Mouse (Mus musculus): ENCODE measurements around the gene Fam149b. TPM values are rescaled to one million over a fixed set of nuclear protein-coding genes. Genes with fewer than 3 reads are reported as not detected.
"Not testable (repeated sequence)": the region's sequence is repeated elsewhere in the genome, so short reads cannot be mapped to it uniquely, and the experiment has no call there.

Fam149b gene
- 10 to 100 TPM; 14.7 to 17.2 TPM for total RNA-seq (2021)
- long read RNA-seq, experiment 1, full-length matches to known transcripts: 3 of 19 reads
- long read RNA-seq, experiment 1, partial matches to known transcripts: 3 of 19 reads
- long read RNA-seq, experiment 1, other reads (novel, unspliced or antisense): 13 of 19 reads
- long read RNA-seq, experiment 2, full-length matches to known transcripts: 8 of 22 reads
- long read RNA-seq, experiment 2, partial matches to known transcripts: 4 of 22 reads
- long read RNA-seq, experiment 2, other reads (novel, unspliced or antisense): 10 of 22 reads

DNA sequence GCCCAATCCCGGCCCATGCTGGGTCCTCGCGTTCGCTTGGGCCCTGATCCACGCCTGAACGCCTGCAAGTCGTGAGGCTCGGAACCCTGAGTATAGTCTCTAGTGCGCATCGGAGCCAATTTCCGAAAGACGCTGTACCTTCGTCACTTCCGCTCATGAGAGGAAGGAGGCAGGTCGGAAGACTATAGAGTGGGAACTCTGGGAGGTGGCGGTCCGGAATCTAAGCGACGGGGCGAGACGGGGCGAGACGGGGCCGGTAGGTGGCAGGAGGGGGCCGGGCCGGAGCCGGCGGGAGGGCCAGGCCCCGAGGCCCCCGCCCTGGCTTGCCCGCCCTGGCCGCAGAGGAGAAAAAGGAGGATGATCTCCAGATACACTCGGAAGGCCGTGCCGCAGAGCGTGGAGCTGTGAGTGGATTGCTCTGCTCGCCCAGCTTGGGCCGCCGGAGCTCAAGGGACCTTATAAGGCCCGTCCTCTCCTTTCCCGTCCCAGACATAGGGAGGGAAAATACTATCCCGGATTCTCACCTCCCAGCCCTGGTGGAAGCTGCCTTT is at the start of gene Fam149b, which contains the start of gene Ecd:
Gene Fam149b (plus strand): TSS at position 172 of the 551 bp plus-strand sequence.
Gene Ecd (minus strand): TSS at position 131 of the 551 bp plus-strand sequence.
- intact Hi-C loops (cut with DNase I; ENCODE audit: low total_unique reads): no loop called here
- DNase-seq: peak; percentile 91

DNA sequence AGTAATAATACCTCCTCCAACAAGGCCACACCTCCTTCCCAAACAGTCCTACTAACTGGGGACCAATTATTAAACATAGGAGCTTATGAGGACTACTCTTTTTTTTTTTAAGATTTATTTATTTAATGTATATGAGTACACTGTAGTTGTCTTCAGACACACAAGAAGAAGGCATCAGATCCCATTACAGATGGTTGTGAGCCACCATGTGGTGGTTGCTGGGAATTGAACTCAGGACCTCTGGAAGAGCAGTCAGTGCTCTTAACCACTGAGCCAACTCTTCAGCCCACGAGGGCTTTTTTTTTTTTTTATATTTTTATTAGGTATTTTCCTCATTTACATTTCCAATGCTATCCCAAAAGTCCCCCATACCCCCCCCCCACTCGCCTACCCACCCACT is 42.9 kb upstream of the Fam149b start:
- intact Hi-C loops (cut with DNase I; ENCODE audit: low total_unique reads); DNase-seq: not testable (repeated sequence)

DNA sequence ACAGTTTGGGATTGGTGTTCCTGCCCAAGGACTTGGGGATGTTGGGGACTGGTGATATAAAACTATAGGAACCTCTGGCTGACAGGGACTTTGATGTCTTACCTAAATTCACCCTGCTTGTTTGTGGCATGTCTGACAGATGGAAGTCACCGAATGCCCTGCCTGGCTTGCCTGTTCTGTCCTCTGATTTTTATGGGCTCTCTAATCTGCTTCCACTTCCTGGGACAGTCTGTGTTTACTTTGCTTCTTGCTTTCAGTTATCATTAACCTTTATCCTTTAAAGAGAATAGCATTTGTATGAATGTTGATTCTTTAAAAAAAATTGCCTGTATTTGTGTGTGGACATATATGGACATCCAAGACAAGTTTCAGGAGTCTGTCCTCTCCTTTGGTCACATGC is 32.8 kb upstream of the Fam149b start:
- no peak for DNase-seq
- intact Hi-C loops (cut with DNase I; ENCODE audit: low total_unique reads): no loop called here

DNA sequence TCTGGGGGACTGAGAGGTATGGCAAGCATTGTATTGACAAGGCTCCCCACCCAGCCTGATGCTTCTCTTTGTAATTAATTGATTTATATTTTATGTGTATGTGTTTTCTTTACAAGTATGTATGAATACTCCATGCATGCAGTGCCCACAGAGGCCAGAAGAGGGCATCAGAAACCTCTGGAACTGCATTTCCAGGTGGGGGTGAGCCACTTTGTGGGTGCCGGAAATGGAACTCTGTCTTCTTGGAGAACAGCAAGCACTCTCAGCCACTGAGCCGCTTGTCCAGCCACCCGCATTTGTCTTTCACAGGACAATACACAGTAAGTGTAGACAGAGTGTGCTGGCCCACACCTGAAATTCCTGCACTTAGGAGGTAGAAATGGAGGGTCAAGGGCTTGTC is 28.5 kb upstream of the Fam149b start:
- intact Hi-C loops (cut with DNase I; ENCODE audit: low total_unique reads): no loop called here
- peak; percentile 15 for DNase-seq

DNA sequence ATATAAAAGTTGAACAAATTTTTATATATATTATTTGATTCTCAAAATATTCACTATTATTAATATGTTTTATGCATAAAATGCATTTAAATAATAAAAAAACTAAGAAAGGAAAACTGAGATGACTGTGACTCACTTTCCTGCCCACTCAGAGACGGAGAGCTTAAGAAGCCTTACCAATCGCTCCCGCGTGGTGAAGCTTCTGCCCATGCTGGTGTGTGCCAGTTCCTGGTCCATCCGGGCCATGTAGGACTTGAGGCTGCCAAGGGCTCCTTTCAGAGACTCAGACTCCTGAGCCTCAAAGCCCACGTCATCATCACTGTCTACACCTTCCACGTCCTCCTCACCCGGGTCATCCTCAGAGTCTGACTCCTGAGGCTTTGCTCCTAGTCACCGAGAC is 23.8 kb upstream of the Fam149b start:
- no peak for DNase-seq
- intact Hi-C loops (cut with DNase I; ENCODE audit: low total_unique reads): no loop called here

DNA sequence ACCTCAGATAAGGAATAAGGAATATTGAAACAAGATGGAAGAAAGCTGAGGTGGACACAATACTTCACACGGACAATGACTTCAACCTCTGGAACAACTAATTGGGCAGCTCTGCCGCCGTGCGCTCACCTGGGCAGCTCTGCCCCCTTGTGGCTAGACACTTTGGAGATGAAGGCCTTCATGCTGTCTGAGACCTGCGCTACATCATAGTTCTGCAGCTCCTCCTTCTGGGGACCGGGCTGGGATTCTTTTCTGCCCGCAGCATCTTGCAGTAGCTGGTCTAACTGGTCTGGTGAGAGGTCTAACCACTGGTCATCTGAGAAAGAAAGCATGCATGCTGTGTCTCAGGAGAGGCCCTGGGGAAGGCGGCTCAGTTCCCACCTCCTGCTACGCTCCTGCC is 19.5 kb upstream of the Fam149b start:
- intact Hi-C loops (cut with DNase I; ENCODE audit: low total_unique reads): no loop called here
- DNase-seq: no peak

DNA sequence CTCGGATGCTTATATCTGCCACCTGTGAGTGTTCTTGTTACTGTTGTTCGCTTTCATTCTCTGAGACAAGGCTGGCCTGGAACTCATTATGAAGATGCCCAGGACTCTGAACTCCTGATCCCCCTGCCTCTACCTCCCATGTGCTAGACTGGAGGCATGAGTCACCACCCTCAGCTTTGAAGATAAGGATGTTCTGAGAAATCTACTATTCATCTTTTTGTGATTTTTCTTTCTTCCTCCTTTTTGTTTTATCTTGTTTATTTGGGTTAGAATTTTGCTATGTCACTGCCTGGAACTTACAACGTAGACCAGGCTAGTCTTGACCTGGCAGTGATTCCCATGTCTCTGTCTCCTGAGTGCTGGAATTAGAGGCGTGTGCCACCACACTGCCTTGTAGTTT is 16.6 kb upstream of the Fam149b start:
- no peak for DNase-seq
- intact Hi-C loops (cut with DNase I; ENCODE audit: low total_unique reads): no loop called here

DNA sequence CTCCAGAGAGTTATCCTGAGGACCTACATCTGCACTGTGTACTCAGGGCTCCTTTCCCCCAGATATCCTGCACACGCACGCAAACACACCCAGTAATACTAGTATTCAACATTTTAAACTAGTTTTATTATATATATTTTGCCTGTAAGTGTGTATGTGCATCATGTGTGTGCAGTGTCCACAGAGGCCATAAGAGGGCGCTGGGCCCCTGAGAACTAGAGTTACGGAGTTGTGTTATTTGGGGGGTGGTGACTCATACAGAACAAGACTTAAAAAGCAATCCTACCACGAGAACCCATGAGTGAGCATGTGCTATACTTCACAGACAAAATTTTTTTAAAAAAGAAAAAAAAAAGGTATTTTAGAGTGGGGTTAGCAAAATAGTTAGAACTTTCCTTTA is 8.5 kb upstream of the Fam149b start:
- DNase-seq: no peak
- intact Hi-C loops (cut with DNase I; ENCODE audit: low total_unique reads): no loop called here

DNA sequence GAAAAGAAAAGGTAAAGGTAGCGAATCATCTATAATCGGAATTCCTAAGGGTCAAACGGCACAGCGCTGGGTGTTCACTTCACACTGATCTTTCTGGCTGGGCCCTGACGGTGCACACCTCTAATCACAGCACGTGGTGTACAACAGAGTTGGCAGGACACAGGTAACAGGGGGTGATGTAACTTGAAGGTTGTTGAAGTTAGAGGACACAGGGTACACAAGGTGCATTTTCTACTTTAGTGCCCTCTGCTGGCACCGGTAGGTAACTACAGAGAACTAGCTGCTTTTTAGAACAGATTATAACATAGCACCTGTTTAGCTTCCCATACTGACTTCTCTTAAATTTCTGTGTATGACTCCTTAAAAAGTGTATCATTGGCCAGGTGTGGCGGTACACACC is 7.8 kb upstream of the Fam149b start:
- intact Hi-C loops (cut with DNase I; ENCODE audit: low total_unique reads): no loop called here
- DNase-seq: no peak

DNA sequence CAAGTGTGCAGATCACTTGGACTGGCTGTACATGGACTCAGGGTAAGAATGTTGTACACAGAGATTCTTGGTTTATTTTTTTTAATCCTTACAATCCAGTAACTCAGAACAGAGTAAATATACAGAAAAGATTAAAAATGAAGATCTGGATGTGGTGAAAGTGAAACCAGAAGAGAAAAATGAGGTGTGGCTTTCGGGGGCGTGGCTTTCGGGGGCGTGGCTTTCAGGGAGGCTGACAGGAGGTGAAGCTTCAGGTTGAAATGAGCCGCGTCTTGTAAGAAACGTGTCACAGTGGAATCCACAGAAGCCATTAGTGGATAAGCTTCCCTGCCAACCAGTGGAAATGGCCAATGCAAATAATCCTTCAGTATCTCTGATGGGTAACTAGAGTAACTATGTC is 7.1 kb upstream of the Fam149b start:
- intact Hi-C loops (cut with DNase I; ENCODE audit: low total_unique reads): no loop called here
- no peak for DNase-seq

DNA sequence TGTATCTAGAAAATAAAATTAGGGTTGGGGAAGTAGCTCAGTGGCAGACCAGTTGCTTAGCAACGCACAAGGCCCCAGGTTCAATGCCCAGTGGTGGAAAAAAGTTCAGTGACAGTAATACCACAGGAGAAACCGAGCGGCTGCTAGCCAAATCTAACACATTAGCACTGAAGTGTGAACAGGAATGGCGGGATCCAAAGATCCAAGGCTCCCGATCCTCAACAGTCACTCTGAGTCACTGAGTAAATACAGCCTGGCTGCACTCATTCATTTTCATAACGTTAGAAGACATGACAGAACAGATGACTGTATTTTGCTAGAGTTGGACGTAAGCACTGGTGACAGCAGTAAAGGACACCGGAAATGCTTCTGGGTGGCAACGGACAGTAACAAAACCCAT is 2.1 kb upstream of the Fam149b start:
- intact Hi-C loops (cut with DNase I; ENCODE audit: low total_unique reads): no loop called here
- no peak for DNase-seq

DNA sequence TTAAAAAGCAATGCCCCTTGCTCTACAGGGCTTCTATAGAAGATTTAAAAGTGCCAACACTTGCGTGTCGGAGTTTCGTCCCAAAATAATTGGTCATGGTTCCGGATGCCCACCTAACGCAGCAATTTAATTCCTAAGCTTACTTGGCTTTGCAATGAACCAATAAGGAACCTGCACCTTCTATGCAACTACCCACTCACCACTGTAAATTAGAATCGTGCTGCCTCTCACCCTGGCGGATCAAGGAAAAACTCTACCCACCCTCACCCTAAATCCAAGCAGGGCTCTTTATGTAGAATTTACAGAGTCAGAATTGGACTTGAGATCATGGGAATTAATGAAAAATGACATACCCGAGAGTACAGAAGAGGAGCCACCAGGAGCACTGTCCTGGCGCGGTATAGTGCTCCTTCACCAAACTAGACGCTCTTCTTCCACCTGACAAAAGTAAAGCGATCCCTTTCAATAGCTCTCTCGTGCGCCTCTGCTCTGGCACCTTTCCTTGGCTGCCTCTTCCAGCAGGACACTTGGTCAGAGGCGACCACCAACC is 446 bp upstream of the Fam149b start:
- intact Hi-C loops (cut with DNase I; ENCODE audit: low total_unique reads): no loop called here
- no peak for DNase-seq

DNA sequence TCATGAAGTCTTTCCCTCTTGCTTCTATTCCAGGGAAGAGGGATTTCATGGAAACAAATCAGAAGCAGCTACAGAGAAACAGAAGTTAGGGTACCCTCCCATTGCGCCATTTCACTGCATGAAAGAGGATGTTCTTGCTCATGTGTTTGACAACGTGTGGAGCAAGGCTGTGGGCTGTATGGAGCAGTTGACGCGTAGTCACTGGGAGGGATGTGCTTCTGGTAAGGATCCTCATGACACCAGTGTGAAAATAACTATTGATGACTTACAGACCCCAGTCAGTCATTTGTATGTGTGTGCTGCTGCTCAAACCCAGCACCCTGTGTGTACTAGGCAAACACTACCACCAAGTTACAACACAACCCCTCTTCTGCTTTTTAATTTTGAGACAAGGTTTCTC is 15.3 kb downstream of the Fam149b start:
- intact Hi-C loops (cut with DNase I; ENCODE audit: low total_unique reads): no loop called here
- DNase-seq: no peak

DNA sequence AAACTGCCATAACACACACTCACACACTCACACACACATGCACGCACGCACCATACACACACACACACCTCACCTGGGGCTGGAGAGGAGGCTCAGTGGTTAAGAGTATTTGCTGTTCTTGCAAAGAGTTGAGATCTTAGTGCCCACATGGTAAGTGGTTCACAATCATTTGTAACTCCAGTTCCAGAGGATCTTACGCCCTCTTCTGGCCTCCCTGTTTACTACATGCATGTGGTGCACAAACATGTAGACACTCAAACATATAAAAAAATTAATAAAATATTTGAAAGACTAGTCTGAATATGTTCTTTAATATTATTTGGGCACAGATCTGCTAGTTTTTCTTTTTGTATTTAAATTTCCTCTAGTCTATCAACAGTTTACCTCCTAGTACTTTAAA is 20.3 kb downstream of the Fam149b start:
- DNase-seq: no peak
- intact Hi-C loops (cut with DNase I; ENCODE audit: low total_unique reads): no loop called here

DNA sequence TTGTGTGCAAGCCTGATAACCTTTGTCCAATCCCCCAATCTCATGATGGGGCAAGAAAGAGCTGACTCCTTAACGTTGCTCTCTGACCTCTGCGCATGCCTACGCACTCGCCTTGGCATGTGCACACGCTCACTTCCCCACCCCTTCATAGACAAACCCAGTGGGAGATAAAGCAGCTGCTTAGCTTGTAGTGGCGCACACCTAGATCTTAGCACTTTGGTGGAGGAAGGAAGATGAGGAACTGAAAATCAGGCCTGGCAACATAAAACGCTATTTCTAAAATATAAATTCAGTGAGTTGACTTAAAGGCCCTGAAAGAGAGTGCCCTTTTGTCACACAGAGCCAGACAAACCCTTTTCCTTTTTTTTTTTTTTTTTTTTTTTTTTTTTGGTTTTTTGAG is 22.8 kb downstream of the Fam149b start:
- intact Hi-C loops (cut with DNase I; ENCODE audit: low total_unique reads): no loop called here
- no peak for DNase-seq

DNA sequence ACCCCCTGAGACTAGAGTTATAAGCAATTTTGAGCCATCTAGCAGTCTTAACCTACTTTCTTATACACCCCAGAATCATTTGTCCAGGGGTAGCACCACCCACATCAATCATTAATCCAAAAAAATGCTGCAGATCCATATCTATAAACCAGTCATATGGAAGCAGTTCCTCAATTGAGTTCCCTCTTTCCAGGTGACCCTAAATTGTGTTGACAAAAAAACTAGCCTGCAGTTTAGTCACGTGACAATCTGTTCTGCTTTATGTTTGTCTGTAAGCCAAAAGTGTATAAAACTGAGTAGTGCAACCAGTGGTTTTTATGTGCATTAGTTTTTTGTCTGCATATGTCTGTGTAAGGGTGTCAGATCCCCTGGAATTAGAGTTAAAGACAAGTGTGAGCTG is 23.9 kb downstream of the Fam149b start:
- intact Hi-C loops (cut with DNase I; ENCODE audit: low total_unique reads): no loop called here
- DNase-seq: no peak

DNA sequence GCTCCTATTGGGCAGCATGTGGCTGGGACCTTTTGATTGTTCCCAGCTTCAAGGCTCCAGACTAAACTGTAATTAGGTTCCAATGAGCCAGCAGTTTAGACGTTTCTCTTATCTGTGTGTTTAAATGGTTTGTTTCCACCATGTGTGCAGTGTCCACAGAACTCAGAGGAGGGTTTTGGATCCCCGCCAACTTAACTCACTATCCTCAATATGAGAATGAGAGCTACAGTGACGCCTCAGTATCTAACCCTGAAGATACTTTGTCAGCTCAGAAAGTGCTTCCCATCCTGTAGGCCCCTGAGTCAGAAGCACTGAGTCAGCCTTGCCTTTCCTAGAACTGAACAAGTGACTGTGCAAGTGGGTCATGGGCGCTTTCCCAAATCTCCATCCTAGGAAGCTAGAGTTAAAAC is 29.2 kb downstream of the Fam149b start:
- intact Hi-C loops (cut with DNase I; ENCODE audit: low total_unique reads): no loop called here
- no peak for DNase-seq

DNA sequence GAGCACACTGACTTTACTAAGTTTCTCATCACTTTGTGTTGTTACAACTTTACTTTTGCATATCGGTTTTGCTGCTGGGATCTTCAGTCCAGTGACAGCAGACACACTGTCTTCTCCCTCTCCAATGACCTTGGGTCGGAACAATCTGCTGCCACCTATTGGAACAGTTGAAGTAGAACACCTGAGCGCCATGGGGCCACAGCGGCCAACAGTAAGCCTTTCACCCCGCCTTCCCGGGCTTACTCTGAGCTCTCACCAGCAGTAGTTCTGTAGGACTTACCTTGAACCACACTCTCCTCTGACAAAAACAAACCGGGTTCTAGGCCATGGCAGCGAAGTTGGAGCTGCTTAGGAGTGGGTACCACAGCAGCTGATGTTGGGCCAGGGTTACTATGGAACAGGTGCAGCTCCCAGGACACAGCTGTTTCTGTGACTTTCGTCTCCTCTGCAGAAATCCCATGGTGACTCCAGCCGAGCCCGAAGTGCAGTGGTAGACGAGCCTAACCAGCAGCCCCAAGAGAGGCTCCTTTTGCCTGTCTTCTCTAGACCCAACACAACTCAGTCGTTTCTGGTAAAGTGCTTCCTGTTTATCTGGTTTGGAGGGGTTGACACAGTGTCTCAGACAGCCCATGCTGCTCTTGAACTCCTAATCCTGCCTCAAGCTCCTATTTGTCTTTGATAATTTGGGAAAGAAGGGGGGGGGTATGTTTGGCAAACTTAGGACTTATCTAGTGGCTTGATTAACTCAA is 30.5 kb downstream of the Fam149b start:
- peak; percentile 28 for DNase-seq
- intact Hi-C loops (cut with DNase I; ENCODE audit: low total_unique reads): no loop called here

DNA sequence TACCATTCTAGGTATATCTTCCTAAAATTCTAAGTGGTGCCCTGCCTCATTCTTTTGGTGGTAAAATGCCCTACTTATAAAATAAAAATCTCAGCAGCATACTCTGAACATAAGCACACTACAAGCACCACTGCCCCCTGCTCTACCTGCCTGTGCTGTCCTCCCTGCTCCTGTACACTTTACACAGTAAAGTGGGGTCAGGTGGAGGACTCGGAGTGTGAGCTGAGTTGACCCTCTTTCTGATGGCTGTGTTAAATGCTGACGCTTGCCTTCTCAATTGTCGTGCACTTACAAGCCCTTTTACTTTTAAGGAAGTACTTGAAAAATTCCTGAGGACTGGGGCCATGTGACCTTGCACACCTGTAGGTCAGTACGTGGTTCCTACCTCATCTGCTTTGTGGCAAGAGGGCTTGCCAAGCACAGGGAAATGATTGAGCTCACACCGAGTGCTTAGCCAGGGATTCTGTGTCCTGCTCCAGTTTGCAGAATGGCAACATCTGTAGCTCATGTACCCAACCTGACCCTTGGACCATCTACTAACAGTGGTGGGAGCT is 31.2 kb downstream of the Fam149b start:
- intact Hi-C loops (cut with DNase I; ENCODE audit: low total_unique reads): no loop called here

DNA sequence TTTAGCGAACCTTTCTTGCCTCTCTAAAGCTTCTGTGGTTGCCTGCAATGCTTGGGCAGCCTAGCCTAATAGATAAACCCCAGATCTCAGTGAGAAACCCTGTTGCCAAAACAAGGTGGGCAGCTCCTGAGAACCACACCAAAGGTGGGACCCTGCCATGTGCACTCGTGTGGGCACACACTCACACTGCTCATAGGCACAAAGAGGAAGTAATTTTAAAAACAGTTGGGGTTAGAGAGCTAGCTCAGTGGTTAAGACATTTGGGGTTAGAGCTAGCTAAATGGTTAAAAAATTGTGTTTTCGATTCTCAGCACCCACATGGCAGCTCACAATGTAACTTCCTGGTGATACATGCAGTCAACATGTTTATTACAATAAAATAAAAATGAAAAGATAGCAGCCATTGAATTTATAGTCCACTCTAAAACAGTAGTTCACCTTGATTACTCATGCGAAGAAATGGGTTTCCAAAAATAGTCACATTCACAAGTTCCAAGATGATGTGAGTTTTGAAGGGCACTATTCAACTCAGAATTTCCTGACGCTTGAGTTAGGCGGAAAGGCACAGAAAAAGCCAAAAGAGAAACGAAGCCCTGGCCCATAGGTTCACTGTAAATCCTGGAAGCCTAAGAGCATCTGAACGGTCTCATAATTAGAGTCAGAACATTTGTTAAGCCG is 31.9 kb downstream of the Fam149b start:
- DNase-seq: no peak
- intact Hi-C loops (cut with DNase I; ENCODE audit: low total_unique reads): no loop called here

More for the DNA sequence above, 31.2 kb downstream of the Fam149b start:
- DNase-seq: no peak

Data from gastrocnemius, postnatal 14 days (tissue).